Mouse (Mus musculus): ENCODE data around the gene Gfral. TPM values are rescaled to one million over a fixed set of nuclear protein-coding genes. Genes with fewer than 3 reads are reported as not detected.
A peak's percentile ranks its signal among the peaks of the same experiment; 100 is the strongest.

Gfral gene
- total and polyA plus RNA-seq, 3 experiments, result not detected

DNA sequence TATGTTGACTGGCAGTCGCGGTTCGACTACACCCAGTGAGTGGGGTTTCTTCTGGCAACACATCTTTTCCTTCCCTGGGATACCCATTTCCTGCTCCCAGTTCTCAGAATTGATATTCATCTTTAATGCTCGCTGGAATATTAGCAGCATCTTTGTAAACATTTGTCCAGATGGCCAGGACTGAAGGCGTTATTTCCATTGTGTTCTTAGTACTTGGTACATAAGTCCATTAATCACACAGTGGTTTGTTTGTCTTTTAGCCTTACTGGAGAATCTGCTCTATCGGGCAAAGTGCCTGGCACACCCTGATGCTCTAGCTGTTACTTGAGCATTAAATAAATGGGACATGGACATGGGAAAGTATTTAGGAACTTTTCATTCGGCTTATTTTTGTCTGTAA, 39.1 kb upstream of the Gfral start:
- Histone ChIP-seq H3K27ac (ENCODE audit: insufficient read depth, low read depth) (no peak overlapping the region), H3K9ac (ENCODE audit: insufficient read depth, low read depth) (no peak overlapping the region), H3K79me2 (replicated peaks; ENCODE audit: control insufficient read depth, extremely low read depth, insufficient read depth, poor library complexity, severe bottlenecking) (no peaks in the 10 kb centered on the region), H3K27me3 (replicated peaks) (no peaks in the 10 kb centered on the region), H3K9me3 (replicated peaks; ENCODE audit: low read length) (no peaks in the 10 kb centered on the region), H3K36me3 (replicated peaks in 1 of 2; ENCODE audit: control insufficient read depth in 1 of 2, insufficient read depth in 1 of 2, low read length in 1 of 2) (no peaks in the 10 kb centered on the region), H3K4me3 (replicated peaks in 1 of 3; ENCODE audit: low read depth in 2 of 3, low read length in 2 of 3, poor library complexity in 1 of 3) (no peak overlapping the region), H3K4me1 (ENCODE audit: control insufficient read depth in 1 of 2, insufficient read depth in 2 of 2) (peaks cover 0 to 4% of the 10 kb centered on the region in 2 experiments; a peak in 1 of 4 replicates), H3K4me2 (ENCODE audit: insufficient read depth, low read depth, poor library complexity, severe bottlenecking) (no peak overlapping the region)
- dilution Hi-C loops (cut with MboI; ENCODE audit: extremely low pct_ligation_motif_present, extremely low pct_unique_long_range_greater_than_20kb, low sequenced_read_pairs), result no loop called here
- TF ChIP-seq MXI1 (IDR thresholded peaks at IDR 0.05; ENCODE audit: low read depth, low read length) (no peak), JUN (IDR thresholded peaks at IDR 0.05; ENCODE audit: insufficient read depth, low read depth, low read length) (no peak), ELF1 (IDR thresholded peaks at IDR 0.05; ENCODE audit: low read depth, low read length) (no peak), USF1 (IDR thresholded peaks at IDR 0.05; ENCODE audit: low read depth, low read length) (no peak), BHLHE40 (IDR thresholded peaks at IDR 0.05; ENCODE audit: low read depth, low read length) (no peak)
- DNase-seq (ENCODE audit: extremely low read depth), result no peak
- in situ Hi-C loops (cut with MboI; ENCODE audit: low pct_ligation_motif_present, low pct_unique_long_range_greater_than_20kb, low sequenced_read_pairs), result loop anchor here (25.0 kb wide), 1 partner anchor 410 kb away; no protein-coding TSS in a partner anchor

DNA sequence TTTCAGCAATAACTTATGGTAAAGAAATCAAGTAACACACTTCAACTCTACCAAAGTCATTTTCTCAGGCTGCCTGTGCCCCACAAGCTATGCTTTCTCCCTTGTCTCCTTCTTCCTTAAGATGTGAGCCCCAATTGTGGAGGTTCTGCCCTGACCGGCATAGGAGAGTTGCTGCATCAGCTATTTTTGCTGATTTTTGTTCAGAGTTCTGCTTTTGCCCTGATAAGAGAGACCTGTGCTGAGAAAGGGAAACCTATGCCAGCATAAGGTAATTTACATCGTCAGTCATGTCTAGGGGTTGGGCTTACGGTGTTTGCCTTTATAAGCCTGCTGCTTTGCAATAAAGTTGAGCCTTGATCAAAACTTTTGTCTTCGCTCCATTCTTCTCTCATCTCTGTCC, 38.7 kb upstream of the Gfral start:
- dilution Hi-C loops (cut with MboI; ENCODE audit: extremely low pct_ligation_motif_present, extremely low pct_unique_long_range_greater_than_20kb, low sequenced_read_pairs), result no loop called here
- Histone ChIP-seq H3K4me3 (replicated peaks in 1 of 3; ENCODE audit: low read depth in 2 of 3, low read length in 2 of 3, poor library complexity in 1 of 3) (no peak overlapping the region), H3K27me3 (replicated peaks) (no peaks in the 10 kb centered on the region), H3K4me2 (ENCODE audit: insufficient read depth, low read depth, poor library complexity, severe bottlenecking) (no peak overlapping the region), H3K27ac (ENCODE audit: insufficient read depth, low read depth) (no peak overlapping the region), H3K36me3 (replicated peaks in 1 of 2; ENCODE audit: control insufficient read depth in 1 of 2, insufficient read depth in 1 of 2, low read length in 1 of 2) (no peaks in the 10 kb centered on the region), H3K4me1 (ENCODE audit: control insufficient read depth in 1 of 2, insufficient read depth in 2 of 2) (peaks cover 0 to 4% of the 10 kb centered on the region in 2 experiments; a peak in 1 of 4 replicates), H3K9ac (ENCODE audit: insufficient read depth, low read depth) (no peak overlapping the region), H3K79me2 (replicated peaks; ENCODE audit: control insufficient read depth, extremely low read depth, insufficient read depth, poor library complexity, severe bottlenecking) (no peaks in the 10 kb centered on the region), H3K9me3 (replicated peaks; ENCODE audit: low read length) (no peaks in the 10 kb centered on the region)
- no peak for DNase-seq (ENCODE audit: extremely low read depth)
- TF ChIP-seq MAX (IDR thresholded peaks at IDR 0.05; ENCODE audit: low read length), result no peak
- TF ChIP-seq ZC3H11A (IDR thresholded peaks at IDR 0.05; ENCODE audit: low read depth, low read length), result no peak
- TF ChIP-seq MAFK (IDR thresholded peaks at IDR 0.05; ENCODE audit: insufficient replicate concordance, low read length), result peak; percentile 42; the same call in 1 of the 2 replicates
- no peak for TF ChIP-seq MAZ (IDR thresholded peaks at IDR 0.05; ENCODE audit: low read depth, low read length)
- TF ChIP-seq GABPA (IDR thresholded peaks at IDR 0.05; ENCODE audit: insufficient replicate concordance, low read depth, low read length), result no peak
- TF ChIP-seq ETS1 (conservative IDR thresholded peaks at IDR 0.05; ENCODE audit: low read depth, low read length), result no peak
- in situ Hi-C loops (cut with MboI; ENCODE audit: low pct_ligation_motif_present, low pct_unique_long_range_greater_than_20kb, low sequenced_read_pairs), result loop anchor here (25.0 kb wide), 1 partner anchor 410 kb away; no protein-coding TSS in a partner anchor

DNA sequence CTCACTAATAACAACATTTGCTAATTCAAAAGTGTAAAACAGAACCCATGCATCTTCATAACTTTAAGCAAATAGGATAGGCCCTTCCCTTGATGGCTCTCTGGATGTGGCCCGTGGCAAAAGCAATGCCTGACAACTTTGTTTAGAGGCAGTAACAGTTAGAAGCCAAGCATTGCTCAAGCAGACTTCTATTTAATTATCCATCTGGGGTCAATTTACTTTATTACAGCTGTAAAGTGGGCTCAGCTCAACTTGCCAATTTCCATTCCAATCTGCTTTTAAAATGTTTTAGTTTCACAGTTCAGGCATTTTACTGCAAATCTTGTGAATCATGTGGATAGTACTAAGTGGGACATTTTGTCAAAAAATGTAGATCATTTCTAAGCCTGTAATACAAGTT, 28.9 kb upstream of the Gfral start:
- Histone ChIP-seq H3K79me2 (replicated peaks; ENCODE audit: control insufficient read depth, extremely low read depth, insufficient read depth, poor library complexity, severe bottlenecking) (no peaks in the 10 kb centered on the region), H3K27me3 (replicated peaks) (no peaks in the 10 kb centered on the region), H3K4me1 (ENCODE audit: control insufficient read depth in 1 of 2, insufficient read depth in 2 of 2) (no peaks in the 10 kb centered on the region), H3K9me3 (replicated peaks; ENCODE audit: low read length) (no peaks in the 10 kb centered on the region), H3K27ac (ENCODE audit: insufficient read depth, low read depth) (no peak overlapping the region), H3K4me3 (replicated peaks in 1 of 3; ENCODE audit: low read depth in 2 of 3, low read length in 2 of 3, poor library complexity in 1 of 3) (no peak overlapping the region), H3K9ac (ENCODE audit: insufficient read depth, low read depth) (no peak overlapping the region), H3K36me3 (replicated peaks in 1 of 2; ENCODE audit: control insufficient read depth in 1 of 2, insufficient read depth in 1 of 2, low read length in 1 of 2) (no peaks in the 10 kb centered on the region), H3K4me2 (ENCODE audit: insufficient read depth, low read depth, poor library complexity, severe bottlenecking) (no peak overlapping the region)
- in situ Hi-C loops (cut with MboI; ENCODE audit: low pct_ligation_motif_present, low pct_unique_long_range_greater_than_20kb, low sequenced_read_pairs) (loop anchor here (25.0 kb wide), 1 partner anchor 480 kb away; no protein-coding TSS in a partner anchor), dilution Hi-C loops (cut with MboI; ENCODE audit: extremely low pct_ligation_motif_present, extremely low pct_unique_long_range_greater_than_20kb, low sequenced_read_pairs) (no loop called here)
- TF ChIP-seq EP300 (IDR thresholded peaks at IDR 0.05; ENCODE audit: low read length) (no peak), POLR2AphosphoS2 (IDR thresholded peaks at IDR 0.05; ENCODE audit: low read depth, low read length) (no peak)
- no peak for DNase-seq (ENCODE audit: extremely low read depth)
